Mouse (Mus musculus): Measurements from ENCODE around the gene Spp2. TPM values are rescaled to one million over a fixed set of nuclear protein-coding genes. Genes with fewer than 3 reads are reported as not detected.

Spp2 gene
- polyA plus RNA-seq, 1 experiment from 2014 or later: 0.23 TPM

GRCm38 (mm10) chr1:88406078-88406806 lies 519 bp upstream of the Spp2 start:
- ATAC-seq (ENCODE audit: low read depth): peak; percentile 78
- Histone ChIP-seq H3K9me3 (ENCODE audit: control insufficient read depth, low read length) (no peaks in the 10 kb centered on the region), H3K27ac (ENCODE audit: low read depth, low read length) (peak overlapping the region; percentile 40; the same call in 1 of the 2 replicates), H3K4me1 (ENCODE audit: control insufficient read depth, insufficient read depth, low read length) (peaks cover 8% of the 10 kb centered on the region; the same call in 1 of the 2 replicates), H3K4me3 (ENCODE audit: low read depth, low read length) (no peak overlapping the region), H3K9ac (replicated peaks; ENCODE audit: low read depth, low read length) (no peak overlapping the region), H3K27me3 (ENCODE audit: control insufficient read depth, insufficient read depth, low read length) (no peaks in the 10 kb centered on the region), H3K4me2 (ENCODE audit: low read depth, low read length) (0 out of 2 replicates have a peak overlapping the region, but pooled peaks have one; percentile 11), H3K36me3 (ENCODE audit: control insufficient read depth, insufficient read depth, low read length) (no peaks in the 10 kb centered on the region)
- WGBS: 35% methylated on average over 12 of the region's 12 CpGs

GRCm38 (mm10) chr1:88408340-88408739 lies 1.6 kb downstream of the Spp2 start:
- 95% methylated on average over 4 of the region's 4 CpGs for WGBS
- ATAC-seq (ENCODE audit: low read depth): no peak
- Histone ChIP-seq H3K36me3 (ENCODE audit: control insufficient read depth, insufficient read depth, low read length) (no peaks in the 10 kb centered on the region), H3K4me1 (ENCODE audit: control insufficient read depth, insufficient read depth, low read length) (peaks cover 12% of the 10 kb centered on the region; the same call in 1 of the 2 replicates), H3K27me3 (ENCODE audit: control insufficient read depth, insufficient read depth, low read length) (no peaks in the 10 kb centered on the region), H3K4me3 (ENCODE audit: low read depth, low read length) (no peak overlapping the region), H3K9ac (replicated peaks; ENCODE audit: low read depth, low read length) (no peak overlapping the region), H3K27ac (ENCODE audit: low read depth, low read length) (no peak overlapping the region), H3K9me3 (ENCODE audit: control insufficient read depth, low read length) (no peaks in the 10 kb centered on the region), H3K4me2 (ENCODE audit: low read depth, low read length) (no peak overlapping the region)

- WGBS: 43% methylated on average over 5 of the region's 5 CpGs
These were observed 5.3 kb downstream of the Spp2 start for GRCm38 (mm10) chr1:88412013-88412412.

GRCm38 (mm10) chr1:88418943-88419342 lies 12.2 kb downstream of the Spp2 start:
- Histone ChIP-seq H3K4me2 (ENCODE audit: low read depth, low read length) (no peak overlapping the region), H3K9me3 (ENCODE audit: control insufficient read depth, low read length) (no peaks in the 10 kb centered on the region), H3K4me3 (ENCODE audit: low read depth, low read length) (no peak overlapping the region), H3K36me3 (ENCODE audit: control insufficient read depth, insufficient read depth, low read length) (no peaks in the 10 kb centered on the region), H3K27ac (ENCODE audit: low read depth, low read length) (no peak overlapping the region), H3K4me1 (ENCODE audit: control insufficient read depth, insufficient read depth, low read length) (no peaks in the 10 kb centered on the region), H3K9ac (replicated peaks; ENCODE audit: low read depth, low read length) (no peak overlapping the region), H3K27me3 (ENCODE audit: control insufficient read depth, insufficient read depth, low read length) (no peaks in the 10 kb centered on the region)
- ATAC-seq (ENCODE audit: low read depth): no peak
- 87% methylated on average over 2 of the region's 2 CpGs for WGBS

More at GRCm38 (mm10) chr1:88412013-88412412, 5.3 kb downstream of the Spp2 start:
- no peaks in the 10 kb centered on the region for H3K36me3 ChIP-seq (ENCODE audit: control insufficient read depth, insufficient read depth, low read length)
- no peak overlapping the region for H3K27ac ChIP-seq (ENCODE audit: low read depth, low read length)
- no peak overlapping the region for H3K4me2 ChIP-seq (ENCODE audit: low read depth, low read length)
- peaks cover 3% of the 10 kb centered on the region; the same call in 1 of the 2 replicates for H3K4me1 ChIP-seq (ENCODE audit: control insufficient read depth, insufficient read depth, low read length)
- H3K4me3 ChIP-seq (ENCODE audit: low read depth, low read length): no peak overlapping the region
- H3K9ac ChIP-seq (replicated peaks; ENCODE audit: low read depth, low read length): no peak overlapping the region
- no peak for ATAC-seq (ENCODE audit: low read depth)
- no peaks in the 10 kb centered on the region for H3K9me3 ChIP-seq (ENCODE audit: control insufficient read depth, low read length)
- H3K27me3 ChIP-seq (ENCODE audit: control insufficient read depth, insufficient read depth, low read length): no peaks in the 10 kb centered on the region

GRCm38 (mm10) chr1:88422045-88422444 lies 15.3 kb downstream of the Spp2 start:
- H3K4me1 ChIP-seq (ENCODE audit: control insufficient read depth, insufficient read depth, low read length): no peaks in the 10 kb centered on the region
- H3K27ac ChIP-seq (ENCODE audit: low read depth, low read length): no peak overlapping the region
- H3K36me3 ChIP-seq (ENCODE audit: control insufficient read depth, insufficient read depth, low read length): no peaks in the 10 kb centered on the region
- no peaks in the 10 kb centered on the region for H3K9me3 ChIP-seq (ENCODE audit: control insufficient read depth, low read length)
- WGBS: 88% methylated on average over 10 of the region's 10 CpGs
- ATAC-seq (ENCODE audit: low read depth): no peak
- no peak overlapping the region for H3K4me3 ChIP-seq (ENCODE audit: low read depth, low read length)
- no peak overlapping the region for H3K4me2 ChIP-seq (ENCODE audit: low read depth, low read length)
- no peaks in the 10 kb centered on the region for H3K27me3 ChIP-seq (ENCODE audit: control insufficient read depth, insufficient read depth, low read length)
- H3K9ac ChIP-seq (replicated peaks; ENCODE audit: low read depth, low read length): no peak overlapping the region

- Histone ChIP-seq H3K9me3 (ENCODE audit: control insufficient read depth, low read length) (no peaks in the 10 kb centered on the region), H3K9ac (replicated peaks; ENCODE audit: low read depth, low read length) (no peak overlapping the region), H3K27me3 (ENCODE audit: control insufficient read depth, insufficient read depth, low read length) (no peaks in the 10 kb centered on the region), H3K36me3 (ENCODE audit: control insufficient read depth, insufficient read depth, low read length) (no peaks in the 10 kb centered on the region), H3K4me3 (ENCODE audit: low read depth, low read length) (no peak overlapping the region), H3K4me2 (ENCODE audit: low read depth, low read length) (no peak overlapping the region), H3K4me1 (ENCODE audit: control insufficient read depth, insufficient read depth, low read length) (no peaks in the 10 kb centered on the region), H3K27ac (ENCODE audit: low read depth, low read length) (no peak overlapping the region)
- no peak for ATAC-seq (ENCODE audit: low read depth)
- WGBS: 67% methylated on average over 7 of the region's 7 CpGs
These were observed 16.2 kb downstream of the Spp2 start for GRCm38 (mm10) chr1:88422846-88423395.

- H3K36me3 ChIP-seq (ENCODE audit: control insufficient read depth, insufficient read depth, low read length): no peaks in the 10 kb centered on the region
- no peak overlapping the region for H3K4me3 ChIP-seq (ENCODE audit: low read depth, low read length)
- H3K4me1 ChIP-seq (ENCODE audit: control insufficient read depth, insufficient read depth, low read length): no peaks in the 10 kb centered on the region
- no peaks in the 10 kb centered on the region for H3K27me3 ChIP-seq (ENCODE audit: control insufficient read depth, insufficient read depth, low read length)
- ATAC-seq (ENCODE audit: low read depth): peak; percentile 88
- no peak overlapping the region for H3K27ac ChIP-seq (ENCODE audit: low read depth, low read length)
- no peak overlapping the region for H3K9ac ChIP-seq (replicated peaks; ENCODE audit: low read depth, low read length)
- H3K4me2 ChIP-seq (ENCODE audit: low read depth, low read length): no peak overlapping the region
- H3K9me3 ChIP-seq (ENCODE audit: control insufficient read depth, low read length): no peaks in the 10 kb centered on the region
- WGBS: 30% methylated on average over 8 of the region's 8 CpGs
These were observed 18.0 kb downstream of the Spp2 start for GRCm38 (mm10) chr1:88424602-88425252.

- Histone ChIP-seq H3K4me3 (ENCODE audit: low read depth, low read length) (no peak overlapping the region), H3K4me1 (ENCODE audit: control insufficient read depth, insufficient read depth, low read length) (no peaks in the 10 kb centered on the region), H3K27me3 (ENCODE audit: control insufficient read depth, insufficient read depth, low read length) (no peaks in the 10 kb centered on the region), H3K36me3 (ENCODE audit: control insufficient read depth, insufficient read depth, low read length) (no peaks in the 10 kb centered on the region), H3K9ac (replicated peaks; ENCODE audit: low read depth, low read length) (no peak overlapping the region), H3K4me2 (ENCODE audit: low read depth, low read length) (no peak overlapping the region), H3K9me3 (ENCODE audit: control insufficient read depth, low read length) (no peaks in the 10 kb centered on the region), H3K27ac (ENCODE audit: low read depth, low read length) (no peak overlapping the region)
- WGBS: 82% methylated on average over 11 of the region's 11 CpGs
- ATAC-seq (ENCODE audit: low read depth): no peak
These were observed 21.4 kb downstream of the Spp2 start for GRCm38 (mm10) chr1:88427987-88428741.

All from neural tube, embryonic 14.5 days (tissue).